Mouse (Mus musculus) hindbrain, embryonic 15.5 days (tissue): ENCODE results near the gene Sox9. TPM values are rescaled to one million over a fixed set of nuclear protein-coding genes. Genes with fewer than 3 reads are reported as not detected.

Source experiments
- ATAC-seq: fragments of 200-750 bp; cut with Nextera tagmentation; 2 replicates; pipeline ENCODE4 v1.8.0; 2017; ENCODE audit warnings: low read depth, moderate number of reproducible peaks, moderate TSS enrichment; ENCODE audit not compliant: low FRiP score
- H3K27ac ChIP-seq: fragments of 300-500 bp; sonication (generic); replicated peaks from 2 replicates; pipeline ENCODE4 v1.5.1; 2015; ENCODE audit warnings: mild to moderate bottlenecking, inconsistent platforms
- H3K27me3 ChIP-seq: fragments of 300-500 bp; sonication (generic); 2 replicates; pipeline ENCODE4 v1.6.1; 2015; ENCODE audit warnings: control low read depth, inconsistent platforms
- H3K36me3 ChIP-seq: fragments of 300-500 bp; sonication (generic); 2 replicates; pipeline ENCODE4 v1.6.1; 2015; ENCODE audit warnings: control low read depth, inconsistent platforms
- H3K4me1 ChIP-seq: fragments of 300-500 bp; sonication (generic); replicated peaks from 2 replicates; pipeline ENCODE4 v1.6.1; 2015; ENCODE audit warnings: control low read depth, inconsistent platforms
- H3K4me2 ChIP-seq: fragments of 300-500 bp; sonication (generic); 2 replicates; pipeline ENCODE4 v1.6.1; 2015; ENCODE audit warnings: moderate library complexity, mild to moderate bottlenecking, inconsistent platforms
- H3K4me3 ChIP-seq: fragments of 300-500 bp; sonication (generic); 2 replicates; pipeline ENCODE4 v1.5.1; 2015; ENCODE audit warnings: mild to moderate bottlenecking, inconsistent platforms
- H3K9ac ChIP-seq: fragments of 300-500 bp; sonication (generic); 2 replicates; pipeline ENCODE4 v1.6.1; 2015; ENCODE audit warnings: inconsistent platforms
- H3K9me3 ChIP-seq: fragments of 300-500 bp; sonication (generic); 2 replicates; pipeline ENCODE4 v1.6.1; 2016; ENCODE audit warnings: control low read depth, inconsistent platforms
- WGBS: fragments of 180-500 bp; shearing (Covaris S2); methylation state at CpG from one replicate; pipeline ENCODE4 v1.1.7; 2015; 5-methylcytosine and 5-hydroxymethylcytosine counted together
- polyA plus RNA-seq: library from polyadenylated mRNA; unstranded; fragments of >200 nt; fragmentation: Nextera tagmentation; extraction: Ambion mirVana; gene quantifications from 2 replicates; pipeline ENCODE4 v1.2.1, GENCODE M21; 2015

Gene Sox9
- polyA plus RNA-seq = 49.8 and 61.4 TPM in 2 replicates

- no peaks in the 10 kb centered on the region for H3K9me3 ChIP-seq
- peak; percentile 89 for ATAC-seq
- peak within 1 kb of the TSS; percentile 74 for H3K9ac ChIP-seq
- H3K27me3 ChIP-seq = peaks cover 12% of the 10 kb centered on the region; the same call in 1 of the 2 replicates
- peaks cover 52% of the 10 kb centered on the region for H3K4me1 ChIP-seq
- peak within 1 kb of the TSS; percentile 93 for H3K4me2 ChIP-seq
- peak within 1 kb of the TSS; percentile 86 for H3K27ac ChIP-seq
- under 1% methylated on average over 15 of the region's 15 CpGs for WGBS
- H3K36me3 ChIP-seq = no peaks in the 10 kb centered on the region
- peak within 1 kb of the TSS; percentile 74 for H3K4me3 ChIP-seq
Observed at GRCm38 (mm10) chr11:112781994-112782356, at the start of gene Sox9. Gene Sox9 (plus strand): TSS chr11:112782224.

GRCm38 (mm10) chr11:112732401-112732800 is 49.6 kb upstream of the Sox9 start:
- Histone ChIP-seq H3K27ac (no peak overlapping the region), H3K4me3 (no peak overlapping the region), H3K9me3 (no peaks in the 10 kb centered on the region), H3K9ac (no peak overlapping the region), H3K4me1 (no peaks in the 10 kb centered on the region), H3K27me3 (no peaks in the 10 kb centered on the region), H3K4me2 (no peak overlapping the region), H3K36me3 (no peaks in the 10 kb centered on the region)
- WGBS = 80% methylated on average over 7 of the region's 7 CpGs
- no peak for ATAC-seq

DNA sequence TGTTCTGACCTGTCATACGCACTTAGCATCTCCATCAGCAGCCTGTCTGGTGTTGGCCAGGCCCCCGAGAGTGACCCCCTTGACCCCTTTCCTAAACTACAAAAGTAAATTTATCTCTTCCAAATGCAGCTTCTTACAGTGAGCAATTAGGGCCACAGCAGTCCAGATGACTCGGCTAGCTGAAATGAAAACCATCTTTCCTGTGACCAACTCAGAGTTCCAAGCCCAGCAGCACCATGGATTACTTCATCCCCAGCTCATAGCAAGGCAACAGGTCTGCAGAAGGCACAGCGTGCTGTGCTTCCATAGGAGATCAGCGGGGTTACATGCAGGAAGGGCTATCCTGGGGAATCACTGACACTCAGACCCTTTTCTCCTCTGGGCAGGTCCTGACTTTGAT is 45.0 kb upstream of the Sox9 start:
- Histone ChIP-seq H3K27ac (no peak overlapping the region), H3K9me3 (no peaks in the 10 kb centered on the region), H3K4me3 (no peak overlapping the region), H3K36me3 (no peaks in the 10 kb centered on the region), H3K9ac (no peak overlapping the region), H3K4me2 (no peak overlapping the region), H3K4me1 (no peaks in the 10 kb centered on the region), H3K27me3 (no peaks in the 10 kb centered on the region)
- whole genome bisulfite sequencing = 79% methylated on average over 5 of the region's 5 CpGs
- no peak for ATAC-seq

DNA sequence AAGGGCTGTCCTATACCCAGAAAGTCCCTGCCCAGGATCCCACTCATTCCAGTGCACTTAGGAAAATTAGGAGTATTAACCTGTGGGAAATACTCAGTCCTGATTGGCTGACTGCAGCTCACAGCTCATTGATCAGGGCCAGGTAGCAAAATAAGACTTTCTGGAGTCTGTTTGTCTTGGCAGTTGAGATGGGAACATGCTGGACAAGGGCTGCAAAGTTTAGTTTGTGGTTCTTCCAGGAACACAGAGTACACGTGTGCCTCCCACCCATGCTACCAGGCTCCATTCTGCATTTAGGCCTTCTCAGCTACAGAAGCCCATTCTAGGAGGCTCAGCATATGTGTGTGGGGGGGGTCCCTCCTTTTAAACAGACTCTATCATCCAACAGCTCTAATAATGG is 42.3 kb upstream of the Sox9 start:
- Histone ChIP-seq H3K27ac (no peak overlapping the region), H3K4me2 (no peak overlapping the region), H3K4me3 (no peak overlapping the region), H3K9ac (no peak overlapping the region), H3K9me3 (no peaks in the 10 kb centered on the region), H3K27me3 (no peaks in the 10 kb centered on the region), H3K36me3 (no peaks in the 10 kb centered on the region), H3K4me1 (no peaks in the 10 kb centered on the region)
- no peak for ATAC-seq
- 91% methylated on average over 1 of the region's 1 CpGs for WGBS

DNA sequence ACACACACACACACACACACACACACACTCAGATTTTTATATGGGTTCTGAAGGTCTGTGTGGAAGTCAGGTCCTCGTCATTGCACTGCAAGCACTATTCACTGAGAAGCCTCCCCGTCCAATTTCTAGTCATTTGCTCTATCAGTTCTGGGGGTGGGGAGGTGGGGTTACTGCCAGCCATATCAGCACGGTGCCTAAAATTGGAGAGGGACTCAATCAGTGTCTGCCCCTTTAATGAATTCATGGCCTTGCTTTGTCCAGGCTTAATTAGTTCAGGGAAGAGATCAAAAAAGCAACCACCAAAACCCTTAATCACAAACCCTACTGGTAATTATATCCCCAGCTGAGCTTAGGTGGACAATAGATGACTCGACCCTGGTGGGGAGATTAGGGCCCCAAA is 25.5 kb upstream of the Sox9 start:
- no peak overlapping the region for H3K9ac ChIP-seq
- no peaks in the 10 kb centered on the region for H3K36me3 ChIP-seq
- ATAC-seq = no peak
- 28% methylated on average over 4 of the region's 4 CpGs for WGBS
- no peaks in the 10 kb centered on the region for H3K4me1 ChIP-seq
- no peak overlapping the region for H3K4me3 ChIP-seq
- H3K27ac ChIP-seq = no peak overlapping the region
- no peaks in the 10 kb centered on the region for H3K9me3 ChIP-seq
- H3K27me3 ChIP-seq = no peaks in the 10 kb centered on the region
- H3K4me2 ChIP-seq = no peak overlapping the region

GRCm38 (mm10) chr11:112758056-112758455 is 24.0 kb upstream of the Sox9 start:
- Histone ChIP-seq H3K27me3 (no peaks in the 10 kb centered on the region), H3K27ac (no peak overlapping the region), H3K36me3 (no peaks in the 10 kb centered on the region), H3K4me1 (no peaks in the 10 kb centered on the region), H3K9ac (no peak overlapping the region), H3K4me2 (no peak overlapping the region), H3K4me3 (no peak overlapping the region), H3K9me3 (no peaks in the 10 kb centered on the region)
- no peak for ATAC-seq
- WGBS = 79% methylated on average over 9 of the region's 9 CpGs

- Histone ChIP-seq H3K4me1 (no peaks in the 10 kb centered on the region), H3K27me3 (no peaks in the 10 kb centered on the region), H3K36me3 (no peaks in the 10 kb centered on the region), H3K4me3 (no peak overlapping the region), H3K27ac (no peak overlapping the region), H3K9ac (no peak overlapping the region), H3K9me3 (no peaks in the 10 kb centered on the region), H3K4me2 (no peak overlapping the region)
- WGBS = 86% methylated on average over 4 of the region's 4 CpGs
- no peak for ATAC-seq
Observed at GRCm38 (mm10) chr11:112766956-112767355, 15.1 kb upstream of the Sox9 start.

GRCm38 (mm10) chr11:112767531-112768041 is 14.4 kb upstream of the Sox9 start:
- H3K36me3 ChIP-seq = no peaks in the 10 kb centered on the region
- ATAC-seq = no peak
- H3K9ac ChIP-seq = no peak overlapping the region
- WGBS = 84% methylated on average over 15 of the region's 15 CpGs
- no peak overlapping the region for H3K27ac ChIP-seq
- H3K27me3 ChIP-seq = no peaks in the 10 kb centered on the region
- H3K4me3 ChIP-seq = no peak overlapping the region
- H3K9me3 ChIP-seq = no peaks in the 10 kb centered on the region
- no peak overlapping the region for H3K4me2 ChIP-seq
- H3K4me1 ChIP-seq = no peaks in the 10 kb centered on the region

DNA sequence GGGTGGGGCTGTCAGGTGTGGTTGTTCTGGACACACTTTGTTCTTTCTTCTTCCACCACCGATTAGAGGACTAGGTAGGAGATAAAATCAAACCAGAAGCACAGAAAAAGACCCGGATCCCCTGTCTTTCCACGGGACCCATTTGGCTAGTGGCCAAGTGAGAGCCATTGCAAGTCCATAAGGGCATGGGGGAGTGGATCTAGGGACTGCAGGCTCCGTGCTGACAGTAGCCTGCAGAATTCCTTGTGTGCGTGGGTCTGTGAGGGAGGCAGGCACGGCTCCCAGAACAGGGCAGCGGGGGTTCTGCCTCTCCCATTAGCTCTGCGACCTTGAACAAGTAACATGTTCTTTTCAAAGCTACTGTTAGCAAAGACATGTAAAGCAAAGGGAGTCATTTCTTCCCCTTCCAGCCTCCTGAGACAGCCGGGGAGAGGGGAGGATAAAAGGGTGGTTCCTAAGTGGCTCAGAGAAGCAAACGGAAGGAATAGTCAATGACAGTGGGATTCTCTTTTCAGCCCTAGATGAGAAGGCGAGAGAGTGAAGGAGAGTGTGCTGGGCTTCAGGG is 9.2 kb upstream of the Sox9 start:
- no peaks in the 10 kb centered on the region for H3K36me3 ChIP-seq
- H3K4me1 ChIP-seq = peaks cover 6% of the 10 kb centered on the region; the same call in 1 of the 2 replicates
- H3K9me3 ChIP-seq = no peaks in the 10 kb centered on the region
- no peak overlapping the region for H3K27ac ChIP-seq
- H3K9ac ChIP-seq = no peak overlapping the region
- H3K27me3 ChIP-seq = peaks cover 8% of the 10 kb centered on the region; the same call in 1 of the 2 replicates
- 37% methylated on average over 11 of the region's 11 CpGs for WGBS
- no peak for ATAC-seq
- H3K4me2 ChIP-seq = no peak overlapping the region
- no peak overlapping the region for H3K4me3 ChIP-seq

GRCm38 (mm10) chr11:112779762-112780161 is 2.3 kb upstream of the Sox9 start:
- H3K36me3 ChIP-seq = no peaks in the 10 kb centered on the region
- no peak for ATAC-seq
- under 1% methylated on average over 10 of the region's 10 CpGs for WGBS
- H3K4me1 ChIP-seq = peaks cover 47% of the 10 kb centered on the region
- H3K27ac ChIP-seq = no peak overlapping the region
- peak overlapping the region; percentile 93; the same call in 1 of the 2 replicates for H3K4me2 ChIP-seq
- H3K4me3 ChIP-seq = no peak overlapping the region
- no peak overlapping the region for H3K9ac ChIP-seq
- peaks cover 12% of the 10 kb centered on the region; the same call in 1 of the 2 replicates for H3K27me3 ChIP-seq
- H3K9me3 ChIP-seq = no peaks in the 10 kb centered on the region

- Histone ChIP-seq H3K4me3 (no peak overlapping the region; the same call in 1 of the 2 replicates), H3K9me3 (no peaks in the 10 kb centered on the region), H3K36me3 (no peaks in the 10 kb centered on the region), H3K27ac (peak overlapping the region; percentile 86; the same call in 1 of the 2 replicates), H3K4me1 (peaks cover 52% of the 10 kb centered on the region), H3K9ac (no peak overlapping the region), H3K27me3 (peaks cover 12% of the 10 kb centered on the region; the same call in 1 of the 2 replicates), H3K4me2 (peak overlapping the region; percentile 93)
- 7% methylated on average over 19 of the region's 19 CpGs for WGBS
- no peak for ATAC-seq
Observed at GRCm38 (mm10) chr11:112780394-112780920, 1.6 kb upstream of the Sox9 start.

DNA sequence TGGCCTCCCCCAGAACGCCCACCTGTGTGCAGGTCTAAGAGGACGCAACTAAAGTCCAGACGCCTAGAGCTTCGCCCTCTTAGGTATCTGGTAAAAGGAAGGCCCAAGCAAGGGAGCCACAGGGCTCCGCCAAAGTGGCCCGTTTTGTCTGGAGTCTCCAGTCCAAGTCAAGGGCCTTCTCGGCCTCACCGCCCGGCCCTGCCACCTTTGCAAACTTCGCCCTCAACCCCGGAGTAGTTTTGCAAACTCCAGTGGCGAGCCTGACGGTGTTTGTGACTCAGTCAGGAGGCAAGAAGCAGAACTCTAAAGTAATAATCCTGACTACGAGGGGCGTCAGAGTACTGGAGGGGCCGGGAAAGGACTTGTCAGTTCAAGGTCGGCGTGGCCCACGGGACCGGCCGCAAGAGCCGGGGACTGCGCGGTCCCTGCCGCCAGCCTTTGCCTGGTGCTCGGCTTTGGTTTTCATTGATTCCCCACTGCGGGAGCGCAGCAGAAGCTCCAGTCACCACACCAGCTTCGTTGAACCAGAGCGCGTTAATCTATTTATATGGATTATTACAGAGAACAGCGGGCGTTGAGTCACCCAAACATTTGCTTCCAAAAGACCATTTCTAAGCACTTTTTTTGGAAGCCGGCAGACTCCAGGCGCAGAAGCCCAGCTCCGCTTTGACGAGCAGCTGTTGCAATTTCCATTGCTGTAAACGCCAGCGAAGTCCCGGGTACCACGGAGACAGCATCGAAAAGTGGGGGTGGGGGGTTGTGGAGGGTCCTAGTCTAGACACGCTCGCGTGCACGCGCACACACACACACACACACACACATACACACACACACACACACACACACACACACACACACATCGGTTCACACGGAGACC is 751 bp upstream of the Sox9 start:
- peak overlapping the region; percentile 86 for H3K27ac ChIP-seq
- no peaks in the 10 kb centered on the region for H3K36me3 ChIP-seq
- peak overlapping the region; percentile 31 for H3K9ac ChIP-seq
- WGBS = under 1% methylated on average over 47 of the region's 49 CpGs
- peaks cover 12% of the 10 kb centered on the region; the same call in 1 of the 2 replicates for H3K27me3 ChIP-seq
- ATAC-seq = peak; percentile 69
- H3K4me3 ChIP-seq = peak overlapping the region; percentile 74
- H3K4me2 ChIP-seq = peak overlapping the region; percentile 93
- peaks cover 52% of the 10 kb centered on the region for H3K4me1 ChIP-seq
- no peaks in the 10 kb centered on the region for H3K9me3 ChIP-seq
